Mouse (Mus musculus): Measurements from ENCODE around the gene Rps13. TPM values are rescaled to one million over a fixed set of nuclear protein-coding genes. Genes with fewer than 3 reads are reported as not detected.

Rps13 gene
- polyA plus RNA-seq, 1 experiment from 2014 or later: 766 TPM

GRCm38 (mm10) chr7:116301144-116301543, 32.9 kb downstream of the Rps13 start:
- Histone ChIP-seq H3K36me3 (ENCODE audit: control insufficient read depth, insufficient read depth, low read length) (no peaks in the 10 kb centered on the region), H3K4me3 (ENCODE audit: low read depth, low read length) (no peak overlapping the region), H3K4me2 (no peak overlapping the region), H3K27me3 (ENCODE audit: control insufficient read depth, insufficient read depth, low read length) (no peaks in the 10 kb centered on the region), H3K9me3 (ENCODE audit: control insufficient read depth, low read length) (no peaks in the 10 kb centered on the region), H3K4me1 (ENCODE audit: control insufficient read depth, insufficient read depth, low read length) (peaks cover 8% of the 10 kb centered on the region), H3K27ac (ENCODE audit: low read depth, low read length) (no peak overlapping the region), H3K9ac (ENCODE audit: low read length) (no peak overlapping the region)
- DNase-seq (ENCODE audit: low spot score, missing footprints) (no peak), ATAC-seq (ENCODE audit: low FRiP score) (no peak)
- WGBS: 86% methylated on average over 4 of the region's 4 CpGs

- H3K4me3 ChIP-seq (ENCODE audit: low read depth, low read length): no peak overlapping the region
- 94% methylated on average over 2 of the region's 2 CpGs for WGBS
- ATAC-seq (ENCODE audit: low FRiP score) (no peak), DNase-seq (ENCODE audit: low spot score, missing footprints) (no peak)
- H3K9ac ChIP-seq (ENCODE audit: low read length): no peak overlapping the region
- no peak overlapping the region for H3K27ac ChIP-seq (ENCODE audit: low read depth, low read length)
- H3K4me1 ChIP-seq (ENCODE audit: control insufficient read depth, insufficient read depth, low read length): peaks cover 3% of the 10 kb centered on the region; the same call in 1 of the 2 replicates
- no peaks in the 10 kb centered on the region for H3K9me3 ChIP-seq (ENCODE audit: control insufficient read depth, low read length)
- H3K36me3 ChIP-seq (ENCODE audit: control insufficient read depth, insufficient read depth, low read length): no peaks in the 10 kb centered on the region
- H3K4me2 ChIP-seq: no peak overlapping the region
- no peaks in the 10 kb centered on the region for H3K27me3 ChIP-seq (ENCODE audit: control insufficient read depth, insufficient read depth, low read length)
These were observed 35.1 kb downstream of the Rps13 start for GRCm38 (mm10) chr7:116298851-116299250.

GRCm38 (mm10) chr7:116298389-116298788, 35.6 kb downstream of the Rps13 start:
- Histone ChIP-seq H3K4me3 (ENCODE audit: low read depth, low read length) (no peak overlapping the region), H3K27ac (ENCODE audit: low read depth, low read length) (no peak overlapping the region), H3K27me3 (ENCODE audit: control insufficient read depth, insufficient read depth, low read length) (no peaks in the 10 kb centered on the region), H3K9me3 (ENCODE audit: control insufficient read depth, low read length) (no peaks in the 10 kb centered on the region), H3K4me1 (ENCODE audit: control insufficient read depth, insufficient read depth, low read length) (peaks cover 3% of the 10 kb centered on the region; the same call in 1 of the 2 replicates), H3K4me2 (no peak overlapping the region), H3K36me3 (ENCODE audit: control insufficient read depth, insufficient read depth, low read length) (no peaks in the 10 kb centered on the region), H3K9ac (ENCODE audit: low read length) (no peak overlapping the region)
- 85% methylated on average over 10 of the region's 10 CpGs for WGBS
- ATAC-seq (ENCODE audit: low FRiP score) (no peak), DNase-seq (ENCODE audit: low spot score, missing footprints) (no peak)

- DNase-seq (ENCODE audit: low spot score, missing footprints) (no peak), ATAC-seq (ENCODE audit: low FRiP score) (no peak)
- peaks cover 3% of the 10 kb centered on the region; the same call in 1 of the 2 replicates for H3K4me1 ChIP-seq (ENCODE audit: control insufficient read depth, insufficient read depth, low read length)
- no peaks in the 10 kb centered on the region for H3K9me3 ChIP-seq (ENCODE audit: control insufficient read depth, low read length)
- 58% methylated on average over 3 of the region's 3 CpGs for WGBS
- H3K4me3 ChIP-seq (ENCODE audit: low read depth, low read length): no peak overlapping the region
- H3K36me3 ChIP-seq (ENCODE audit: control insufficient read depth, insufficient read depth, low read length): no peaks in the 10 kb centered on the region
- no peak overlapping the region for H3K9ac ChIP-seq (ENCODE audit: low read length)
- no peak overlapping the region for H3K27ac ChIP-seq (ENCODE audit: low read depth, low read length)
- H3K4me2 ChIP-seq: no peak overlapping the region
- no peaks in the 10 kb centered on the region for H3K27me3 ChIP-seq (ENCODE audit: control insufficient read depth, insufficient read depth, low read length)
These were observed 39.0 kb downstream of the Rps13 start for GRCm38 (mm10) chr7:116294961-116295360.

- Histone ChIP-seq H3K27ac (ENCODE audit: low read depth, low read length) (no peak overlapping the region), H3K9ac (ENCODE audit: low read length) (no peak overlapping the region), H3K36me3 (ENCODE audit: control insufficient read depth, insufficient read depth, low read length) (no peaks in the 10 kb centered on the region), H3K27me3 (ENCODE audit: control insufficient read depth, insufficient read depth, low read length) (no peaks in the 10 kb centered on the region), H3K9me3 (ENCODE audit: control insufficient read depth, low read length) (no peaks in the 10 kb centered on the region), H3K4me1 (ENCODE audit: control insufficient read depth, insufficient read depth, low read length) (no peaks in the 10 kb centered on the region; the same call in 1 of the 2 replicates), H3K4me2 (no peak overlapping the region), H3K4me3 (ENCODE audit: low read depth, low read length) (no peak overlapping the region)
- ATAC-seq (ENCODE audit: low FRiP score) (no peak), DNase-seq (ENCODE audit: low spot score, missing footprints) (no peak)
- WGBS: 38% methylated on average over 5 of the region's 5 CpGs
These were observed 41.6 kb downstream of the Rps13 start for GRCm38 (mm10) chr7:116292377-116292776.

- Histone ChIP-seq H3K27me3 (ENCODE audit: control insufficient read depth, insufficient read depth, low read length) (no peaks in the 10 kb centered on the region), H3K4me1 (ENCODE audit: control insufficient read depth, insufficient read depth, low read length) (peaks cover 4% of the 10 kb centered on the region), H3K4me3 (ENCODE audit: low read depth, low read length) (no peak overlapping the region), H3K36me3 (ENCODE audit: control insufficient read depth, insufficient read depth, low read length) (no peaks in the 10 kb centered on the region), H3K9me3 (ENCODE audit: control insufficient read depth, low read length) (no peaks in the 10 kb centered on the region), H3K27ac (ENCODE audit: low read depth, low read length) (no peak overlapping the region), H3K4me2 (no peak overlapping the region), H3K9ac (ENCODE audit: low read length) (no peak overlapping the region)
- DNase-seq (ENCODE audit: low spot score, missing footprints) (no peak), ATAC-seq (ENCODE audit: low FRiP score) (no peak)
- WGBS: 79% methylated on average over 1 of the region's 1 CpGs
These were observed 43.4 kb downstream of the Rps13 start for GRCm38 (mm10) chr7:116290559-116290958.

GRCm38 (mm10) chr7:116288996-116289395, 45.0 kb downstream of the Rps13 start:
- no peak for DNase-seq (ENCODE audit: low spot score, missing footprints)
- ATAC-seq (ENCODE audit: low FRiP score): no peak
- H3K36me3 ChIP-seq (ENCODE audit: control insufficient read depth, insufficient read depth, low read length): no peaks in the 10 kb centered on the region

GRCm38 (mm10) chr7:116287959-116288358, 46.0 kb downstream of the Rps13 start:
- Histone ChIP-seq H3K4me1 (ENCODE audit: control insufficient read depth, insufficient read depth, low read length) (peaks cover 17% of the 10 kb centered on the region), H3K36me3 (ENCODE audit: control insufficient read depth, insufficient read depth, low read length) (no peaks in the 10 kb centered on the region), H3K9me3 (ENCODE audit: control insufficient read depth, low read length) (no peaks in the 10 kb centered on the region), H3K27ac (ENCODE audit: low read depth, low read length) (no peak overlapping the region), H3K27me3 (ENCODE audit: control insufficient read depth, insufficient read depth, low read length) (no peaks in the 10 kb centered on the region), H3K4me2 (no peak overlapping the region), H3K9ac (ENCODE audit: low read length) (no peak overlapping the region), H3K4me3 (ENCODE audit: low read depth, low read length) (no peak overlapping the region)
- WGBS: 88% methylated on average over 5 of the region's 5 CpGs
- ATAC-seq (ENCODE audit: low FRiP score) (no peak), DNase-seq (ENCODE audit: low spot score, missing footprints) (no peak)

More at GRCm38 (mm10) chr7:116288996-116289395, 45.0 kb downstream of the Rps13 start:
- H3K4me2 ChIP-seq: no peak overlapping the region
- no peaks in the 10 kb centered on the region for H3K9me3 ChIP-seq (ENCODE audit: control insufficient read depth, low read length)
- no peaks in the 10 kb centered on the region for H3K27me3 ChIP-seq (ENCODE audit: control insufficient read depth, insufficient read depth, low read length)
- 94% methylated on average over 3 of the region's 3 CpGs for WGBS
- peaks cover 7% of the 10 kb centered on the region for H3K4me1 ChIP-seq (ENCODE audit: control insufficient read depth, insufficient read depth, low read length)
- no peak overlapping the region for H3K27ac ChIP-seq (ENCODE audit: low read depth, low read length)
- no peak overlapping the region for H3K4me3 ChIP-seq (ENCODE audit: low read depth, low read length)
- no peak overlapping the region for H3K9ac ChIP-seq (ENCODE audit: low read length)

- Histone ChIP-seq H3K27ac (ENCODE audit: low read depth, low read length) (no peak overlapping the region), H3K36me3 (ENCODE audit: control insufficient read depth, insufficient read depth, low read length) (no peaks in the 10 kb centered on the region), H3K9me3 (ENCODE audit: control insufficient read depth, low read length) (no peaks in the 10 kb centered on the region), H3K27me3 (ENCODE audit: control insufficient read depth, insufficient read depth, low read length) (no peaks in the 10 kb centered on the region), H3K4me2 (no peak overlapping the region), H3K4me3 (ENCODE audit: low read depth, low read length) (no peak overlapping the region), H3K4me1 (ENCODE audit: control insufficient read depth, insufficient read depth, low read length) (peaks cover 26% of the 10 kb centered on the region), H3K9ac (ENCODE audit: low read length) (no peak overlapping the region)
- DNase-seq (ENCODE audit: low spot score, missing footprints) (no peak), ATAC-seq (ENCODE audit: low FRiP score) (no peak)
- 67% methylated on average over 11 of the region's 11 CpGs for WGBS
These were observed 47.2 kb downstream of the Rps13 start for GRCm38 (mm10) chr7:116286611-116287355.

Data from midbrain, embryonic 11.5 days (tissue).